ENCODE assay signal across 27 mouse cellular contexts in the genomic region with DNA sequence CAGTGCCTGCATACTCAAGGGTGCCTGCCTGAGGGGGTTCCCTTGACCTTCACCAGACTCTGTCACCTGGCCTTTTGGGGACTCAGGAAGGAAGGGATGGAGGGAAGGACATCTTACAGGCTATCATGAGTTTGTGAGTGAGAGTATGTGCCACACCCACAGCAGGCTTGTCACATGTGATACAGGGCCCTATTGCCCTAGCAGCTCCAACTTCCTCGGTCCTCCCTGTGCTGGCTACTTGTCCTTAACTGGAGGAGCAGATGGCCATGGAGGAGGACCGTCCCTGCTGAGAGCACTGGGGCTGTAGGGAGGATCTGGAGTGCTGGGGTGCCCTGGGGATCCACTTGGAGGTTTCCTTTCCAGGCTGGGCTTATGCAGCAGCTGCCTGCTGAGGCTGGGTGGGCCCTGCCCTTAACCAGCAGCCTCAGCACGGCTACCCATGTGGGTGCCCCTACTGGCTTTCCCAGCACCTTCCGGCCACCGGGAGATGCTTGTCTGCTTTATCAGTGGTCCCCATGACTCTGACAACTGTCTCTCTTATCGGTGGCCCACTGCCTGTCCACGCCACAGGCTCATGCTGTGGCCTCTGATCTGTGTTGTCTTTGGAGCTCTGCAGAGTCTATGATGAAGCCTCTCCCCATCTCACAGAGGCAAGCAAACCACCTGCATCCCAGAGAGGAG. TPM values are rescaled to one million over a fixed set of nuclear protein-coding genes. Genes with fewer than 3 reads are reported as not detected.
DNase-seq lines count a peak whose midpoint lies in the region; ATAC-seq and TF ChIP-seq lines count a peak whose summit lies in the region.
"Had no signal": no experiment of that assay in that cellular context is flagged by ENCODE, and none has a peak within 500 bp of the region (broad histone marks: within the 10 kb centered on the region; RNA-seq: fewer than 3 reads in every experiment).

No protein-coding gene starts in this region.

- DNase-seq in midbrain, embryonic 10.5 days (ENCODE audit: low spot score) = no peak
- DNase-seq in liver, embryonic 14.5 days (ENCODE audit: low read depth in 3 of 3, low spot score in 3 of 3) = peak; percentile 31 to 40 (median 37)
- DNase-seq in left cerebral cortex, adult 18-20 months (ENCODE audit: low spot score in 2 of 2) = no peak
- no peak for DNase-seq in layer of hippocampus, postnatal 25 days (ENCODE audit: extremely low spot score in 1 of 2, low spot score in 1 of 2)
- DNase-seq: adrenal gland, adult 2 months; cerebellum, adult 9-11 months; embryo, embryonic 11 days; gastrocnemius, adult 2 months; heart, postnatal 10 days; kidney, adult 11 months; kidney, postnatal 14 days; lung, adult 2 months; spleen, adult 18-20 months; thymus, adult 2 months had no signal

- H3K36me3 ChIP-seq in midbrain, embryonic 10.5 days = peaks cover 5% of the 10 kb centered on the region
- H3K36me3 ChIP-seq in midbrain, embryonic 16.5 days (ENCODE audit: control insufficient read depth, insufficient read depth, low read length) = no peaks in the 10 kb centered on the region
- H3K36me3 ChIP-seq in intestine, embryonic 15.5 days = no peaks in the 10 kb centered on the region
- no peaks in the 10 kb centered on the region for H3K36me3 ChIP-seq in liver, embryonic 14.5 days (replicated peaks; ENCODE audit: control insufficient read depth, insufficient read depth, low read depth)
- H3K36me3 ChIP-seq: hindbrain, embryonic 15.5 days; midbrain, embryonic 12.5 days; neural tube, embryonic 13.5 days had no signal

- no peak for TF ChIP-seq CTCF in liver, embryonic 14.5 days (IDR thresholded peaks at IDR 0.05; ENCODE audit: low read depth)

- 74% methylated on average over 7 of the region's 7 CpGs for WGBS in midbrain, embryonic 10.5 days
- WGBS in midbrain, embryonic 16.5 days = 80% methylated on average over 7 of the region's 7 CpGs
- 75% methylated on average over 7 of the region's 7 CpGs for WGBS in intestine, embryonic 15.5 days
- 10% methylated on average over 7 of the region's 7 CpGs for WGBS in liver, embryonic 14.5 days (ENCODE audit: insufficient replicate concordance)

- H3K4me3 ChIP-seq in midbrain, embryonic 10.5 days = no peak overlapping the region
- H3K4me3 ChIP-seq in midbrain, embryonic 16.5 days (ENCODE audit: low read depth, low read length) = no peak overlapping the region
- no peak overlapping the region for H3K4me3 ChIP-seq in intestine, embryonic 15.5 days (replicated peaks)
- H3K4me3 ChIP-seq in liver, embryonic 14.5 days (ENCODE audit: insufficient read depth in 1 of 2, low read depth in 2 of 2, low read length in 2 of 2) = no peak overlapping the region
- H3K4me3 ChIP-seq: forebrain, embryonic 10.5 days; gastrocnemius, adult 2 months; hindbrain, embryonic 15.5 days; layer of hippocampus, adult 2 months; midbrain, embryonic 12.5 days; neural tube, embryonic 13.5 days had no signal

- peak; percentile 85 for TF ChIP-seq EP300 in liver, embryonic 14.5 days (IDR thresholded peaks at IDR 0.05; ENCODE audit: low read depth)

- peak overlapping the region; percentile 55; the same call in 1 of the 2 replicates for H3K27ac ChIP-seq in midbrain, embryonic 10.5 days (replicated peaks)
- no peak overlapping the region for H3K27ac ChIP-seq in midbrain, embryonic 16.5 days (ENCODE audit: low read length)
- no peak overlapping the region for H3K27ac ChIP-seq in intestine, embryonic 15.5 days
- H3K27ac ChIP-seq in liver, embryonic 14.5 days = peak overlapping the region; percentile 25; the same call in 1 of the 2 replicates
- H3K27ac ChIP-seq: forebrain, embryonic 10.5 days; gastrocnemius, adult 2 months; hindbrain, embryonic 15.5 days; layer of hippocampus, adult 2 months; midbrain, embryonic 12.5 days; neural tube, embryonic 13.5 days had no signal

- no peak overlapping the region for H3K9ac ChIP-seq in midbrain, embryonic 16.5 days (ENCODE audit: low read depth, low read length)
- H3K9ac ChIP-seq in intestine, embryonic 15.5 days = no peak overlapping the region
- H3K9ac ChIP-seq in liver, embryonic 14.5 days (replicated peaks) = no peak overlapping the region
- H3K9ac ChIP-seq: hindbrain, embryonic 15.5 days; midbrain, embryonic 12.5 days; neural tube, embryonic 13.5 days had no signal

- H3K4me1 ChIP-seq in midbrain, embryonic 10.5 days = no peaks in the 10 kb centered on the region
- H3K4me1 ChIP-seq in midbrain, embryonic 16.5 days (ENCODE audit: control insufficient read depth, insufficient read depth, low read length) = no peaks in the 10 kb centered on the region
- peaks cover 11% of the 10 kb centered on the region; the same call in 1 of the 2 replicates for H3K4me1 ChIP-seq in intestine, embryonic 15.5 days (replicated peaks)
- peaks cover 49 to 57% of the 10 kb centered on the region in 2 experiments for H3K4me1 ChIP-seq in liver, embryonic 14.5 days (replicated peaks; ENCODE audit: control insufficient read depth in 2 of 2, insufficient read depth in 2 of 2, low read length in 1 of 2)
- H3K4me1 ChIP-seq: hindbrain, embryonic 15.5 days; midbrain, embryonic 12.5 days; neural tube, embryonic 13.5 days had no signal

- H3K4me2 ChIP-seq in midbrain, embryonic 16.5 days (ENCODE audit: low read length) = no peak overlapping the region
- no peak overlapping the region for H3K4me2 ChIP-seq in intestine, embryonic 15.5 days (replicated peaks)
- H3K4me2 ChIP-seq in liver, embryonic 14.5 days (ENCODE audit: low read depth) = peak overlapping the region; percentile 31
- H3K4me2 ChIP-seq: heart, embryonic 11.5 days; hindbrain, embryonic 15.5 days; midbrain, embryonic 12.5 days; neural tube, embryonic 13.5 days had no signal

- H3K9me3 ChIP-seq in midbrain, embryonic 10.5 days (replicated peaks) = no peaks in the 10 kb centered on the region
- no peaks in the 10 kb centered on the region for H3K9me3 ChIP-seq in midbrain, embryonic 16.5 days (replicated peaks; ENCODE audit: control insufficient read depth, low read length, poor library complexity, severe bottlenecking)
- no peaks in the 10 kb centered on the region for H3K9me3 ChIP-seq in intestine, embryonic 15.5 days
- no peaks in the 10 kb centered on the region for H3K9me3 ChIP-seq in liver, embryonic 14.5 days (ENCODE audit: control insufficient read depth, low read length)
- H3K9me3 ChIP-seq: forebrain, embryonic 10.5 days; hindbrain, embryonic 15.5 days; midbrain, embryonic 12.5 days; neural tube, embryonic 13.5 days had no signal

- H3K27me3 ChIP-seq in midbrain, embryonic 10.5 days (ENCODE audit: low read depth, poor library complexity, severe bottlenecking) = no peaks in the 10 kb centered on the region
- H3K27me3 ChIP-seq in midbrain, embryonic 16.5 days (ENCODE audit: control insufficient read depth, insufficient read depth, low read depth, low read length) = no peaks in the 10 kb centered on the region
- H3K27me3 ChIP-seq in intestine, embryonic 15.5 days (replicated peaks) = no peaks in the 10 kb centered on the region
- H3K27me3 ChIP-seq in liver, embryonic 14.5 days (ENCODE audit: control insufficient read depth, insufficient read depth, low read length) = no peaks in the 10 kb centered on the region
- H3K27me3 ChIP-seq: hindbrain, embryonic 15.5 days; midbrain, embryonic 12.5 days; neural tube, embryonic 13.5 days had no signal

- no peak for ATAC-seq in midbrain, embryonic 16.5 days
- ATAC-seq in intestine, embryonic 15.5 days = peak; percentile 73
- ATAC-seq in liver, embryonic 14.5 days (ENCODE audit: insufficient read depth) = peak; percentile 76
- peak; percentile 63 for ATAC-seq in megakaryocyte-erythroid progenitor cell, adult 5-6 weeks (replicated peaks; ENCODE audit: low FRiP score, low TSS enrichment, poor library complexity, severe bottlenecking)
- ATAC-seq in frontal cortex, adult (ENCODE audit: low TSS enrichment) = no peak

RNA-seq across cellular contexts. Expression of gene Dnajb8, which starts 29.9 kb away (rescaled TPM):
- not detected in 2 replicates for polyA plus RNA-seq in midbrain, embryonic 10.5 days (2016; fragmentation: Nextera tagmentation; extraction: Ambion mirVana)
- polyA plus RNA-seq in midbrain, embryonic 16.5 days (2015; fragmentation: Nextera tagmentation; extraction: Ambion mirVana) = not detected in 2 replicates
- not detected in 2 replicates for polyA plus RNA-seq in intestine, embryonic 15.5 days (2015; fragmentation: Nextera tagmentation; extraction: Ambion mirVana)
- not detected in 2 replicates for polyA plus RNA-seq in liver, embryonic 14.5 days (2012; rRNA removed)
- not detected in 2 replicates for polyA plus RNA-seq in liver, embryonic 14.5 days (2014; fragmentation: Nextera tagmentation; extraction: Ambion mirVana)
- not detected in 2 replicates for total RNA-seq in megakaryocyte-erythroid progenitor cell, adult 5-6 weeks (2014; fragmentation: Nextera tagmentation)
- not detected in 2 replicates for total RNA-seq in megakaryocyte-erythroid progenitor cell, adult 5-6 weeks (2017)
- not detected for total RNA-seq in left cerebral cortex, adult 18-20 months (2021)
- total RNA-seq in layer of hippocampus, postnatal 25 days (2021) = not detected
- total RNA-seq: adrenal gland, adult 2 months; gastrocnemius, adult 2 months; heart, postnatal 10 days; layer of hippocampus, adult 2 months; left cerebral cortex, adult 8-10 months had no signal
- polyA plus RNA-seq: adrenal gland, adult 2 months; embryonic facial prominence, embryonic 14.5 days; forebrain, embryonic 10.5 days; heart, embryonic 11.5 days; hindbrain, embryonic 15.5 days; limb, embryonic 11.5 days; lung, adult 2 months; midbrain, embryonic 12.5 days; neural tube, embryonic 13.5 days; thymus, adult 2 months had no signal

RNA-seq across cellular contexts. Expression of gene Gata2, which starts 58.2 kb away (rescaled TPM):
- polyA plus RNA-seq in midbrain, embryonic 10.5 days (2016; fragmentation: Nextera tagmentation; extraction: Ambion mirVana) = 19.3 and 36.1 TPM in 2 replicates
- polyA plus RNA-seq in midbrain, embryonic 16.5 days (2015; fragmentation: Nextera tagmentation; extraction: Ambion mirVana) = 13.0 and 15.0 TPM in 2 replicates
- 6.4 and 8.7 TPM in 2 replicates for polyA plus RNA-seq in intestine, embryonic 15.5 days (2015; fragmentation: Nextera tagmentation; extraction: Ambion mirVana)
- 2.4 and 2.8 TPM in 2 replicates for polyA plus RNA-seq in liver, embryonic 14.5 days (2012; rRNA removed)
- polyA plus RNA-seq in liver, embryonic 14.5 days (2014; fragmentation: Nextera tagmentation; extraction: Ambion mirVana) = 3.1 and 3.9 TPM in 2 replicates
- total RNA-seq in megakaryocyte-erythroid progenitor cell, adult 5-6 weeks (2014; fragmentation: Nextera tagmentation) = 101 and 116 TPM in 2 replicates
- total RNA-seq in megakaryocyte-erythroid progenitor cell, adult 5-6 weeks (2017) = 37.4 and 48.8 TPM in 2 replicates
- total RNA-seq in left cerebral cortex, adult 18-20 months (2021) = 1 to 10 TPM; 6.1 to 6.8 TPM
- total RNA-seq in layer of hippocampus, postnatal 25 days (2021) = 1 to 10 TPM; 4.7 to 6.2 TPM

Comparison
In these comparisons a context has a peak if more than half of its experiments do, and no peak if none do; other contexts are left out.
1. H3K27ac ChIP-seq: peak in midbrain, embryonic 10.5 days (single experiment) and liver, embryonic 14.5 days (single experiment); none in midbrain, embryonic 16.5 days (single experiment) and intestine, embryonic 15.5 days (single experiment).
2. DNase-seq: peak in liver, embryonic 14.5 days (3 of 3); none in midbrain, embryonic 10.5 days (single experiment), left cerebral cortex, adult 18-20 months (0 of 2) and layer of hippocampus, postnatal 25 days (0 of 2).
3. ATAC-seq: peak in intestine, embryonic 15.5 days (single experiment), liver, embryonic 14.5 days (single experiment) and megakaryocyte-erythroid progenitor cell, adult 5-6 weeks (single experiment); none in midbrain, embryonic 16.5 days (single experiment) and frontal cortex, adult (single experiment).